Mouse (Mus musculus) brain, embryonic 14.5 days (tissue): ENCODE measurements around the gene Vmac.

Source experiments
- CTCF ChIP-seq: fragments of 200-500 bp; IDR thresholded peaks from 2 replicates; pipeline ENCODE4 v1.5.1; 2012; ENCODE audit warnings: inconsistent platforms, mild to moderate bottlenecking, moderate library complexity, borderline replicate concordance; ENCODE audit not compliant: insufficient read depth, insufficient read length; ENCODE audit errors: extremely low read depth
- POLR2A ChIP-seq: fragments of 200-500 bp; IDR thresholded peaks from 2 replicates; pipeline ENCODE4 v1.6.1; 2012; ENCODE audit warnings: mild to moderate bottlenecking, inconsistent platforms, borderline replicate concordance; ENCODE audit not compliant: poor library complexity, insufficient read depth, insufficient read length, severe bottlenecking; ENCODE audit errors: extremely low read depth

DNA sequence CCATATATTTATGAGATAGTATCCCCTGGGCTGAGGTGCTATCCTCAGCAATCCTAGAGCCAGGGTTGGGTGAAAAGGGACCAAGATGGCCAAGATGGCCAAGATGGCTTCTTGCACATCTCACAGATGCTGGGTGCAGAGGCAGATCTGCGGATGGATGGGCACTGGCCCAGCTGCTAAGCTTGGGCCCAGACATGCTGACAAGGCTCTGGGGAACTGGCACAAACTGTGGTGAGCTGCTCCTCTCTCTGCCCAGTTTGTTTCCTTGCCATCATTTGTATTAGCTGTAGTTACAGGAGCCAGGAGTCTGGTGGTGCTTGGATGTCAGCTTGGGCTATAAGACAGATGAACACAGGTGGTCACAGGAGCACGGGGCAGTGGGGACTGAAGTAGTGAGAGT is 33.2 kb downstream of the Vmac start:
- TF ChIP-seq CTCF = no peak
- no peak for TF ChIP-seq POLR2A
